Mouse (Mus musculus): ENCODE data around the gene Pomgnt2. TPM values are rescaled to one million over a fixed set of nuclear protein-coding genes. Genes with fewer than 3 reads are reported as not detected.
"Not testable (repeated sequence)": the region's sequence is repeated elsewhere in the genome, so short reads cannot be mapped to it uniquely, and the experiment has no call there.

Pomgnt2 gene
- 16.3 and 21.3 TPM in 2 replicates for total RNA-seq (2021)
- long read RNA-seq, transcript Pomgnt2-201 (2 exons, 2,365 nt), result major isoform, 13 of 22 reads
- long read RNA-seq, partial matches to known transcripts, result 0 of 22 reads
- long read RNA-seq, other reads (novel, unspliced or antisense), result 8 of 22 reads

GRCm38 (mm10) chr9:121997010-121997409 lies at the start of gene Pomgnt2:
TSS of gene Pomgnt2 (minus strand) at chr9:121997110.
- no peak for DNase-seq

GRCm38 (mm10) chr9:122039848-122040247 lies 42.9 kb upstream of the Pomgnt2 start:
- no peak for DNase-seq

GRCm38 (mm10) chr9:122038631-122039030 lies 41.7 kb upstream of the Pomgnt2 start:
- DNase-seq, result no peak

GRCm38 (mm10) chr9:122036496-122037054 lies 39.7 kb upstream of the Pomgnt2 start:
- no peak for DNase-seq

GRCm38 (mm10) chr9:122035807-122036206 lies 38.9 kb upstream of the Pomgnt2 start:
- DNase-seq, result no peak

GRCm38 (mm10) chr9:122034949-122035348 lies 38.0 kb upstream of the Pomgnt2 start:
- DNase-seq, result no peak

- DNase-seq, result no peak
Observed at GRCm38 (mm10) chr9:122032071-122032470, 35.2 kb upstream of the Pomgnt2 start.

GRCm38 (mm10) chr9:122030706-122031105 lies 33.8 kb upstream of the Pomgnt2 start:
- DNase-seq, result no peak

- no peak for DNase-seq
Observed at GRCm38 (mm10) chr9:122029765-122030164, 32.9 kb upstream of the Pomgnt2 start.

GRCm38 (mm10) chr9:122027914-122028745 lies 31.2 kb upstream of the Pomgnt2 start:
- peak; percentile 38 for DNase-seq

- peak; percentile 63 for DNase-seq
Observed at GRCm38 (mm10) chr9:122027081-122027913, 30.4 kb upstream of the Pomgnt2 start.

- no peak for DNase-seq
Observed at GRCm38 (mm10) chr9:122025855-122026590, 29.1 kb upstream of the Pomgnt2 start.

- no peak for DNase-seq
Observed at GRCm38 (mm10) chr9:122024419-122024818, 27.5 kb upstream of the Pomgnt2 start.

GRCm38 (mm10) chr9:122023873-122024272 lies 27.0 kb upstream of the Pomgnt2 start:
- DNase-seq, result no peak

GRCm38 (mm10) chr9:122022776-122023175 lies 25.9 kb upstream of the Pomgnt2 start:
- peak; percentile 79 for DNase-seq

- DNase-seq, result no peak
Observed at GRCm38 (mm10) chr9:122021581-122021980, 24.7 kb upstream of the Pomgnt2 start.

- not testable (repeated sequence) for DNase-seq
Observed at GRCm38 (mm10) chr9:122021171-122021570, 24.3 kb upstream of the Pomgnt2 start.

- no peak for DNase-seq
Observed at GRCm38 (mm10) chr9:122020321-122020720, 23.4 kb upstream of the Pomgnt2 start.

GRCm38 (mm10) chr9:122018782-122019395 lies 22.0 kb upstream of the Pomgnt2 start:
- DNase-seq, result peak; percentile 51

- no peak for DNase-seq
Observed at GRCm38 (mm10) chr9:122018079-122018478, 21.2 kb upstream of the Pomgnt2 start.

- peak; percentile 83 for DNase-seq
Observed at GRCm38 (mm10) chr9:122014241-122014667, 17.3 kb upstream of the Pomgnt2 start.
